Mouse (Mus musculus): ENCODE data around the gene Dnah17. TPM values are rescaled to one million over a fixed set of nuclear protein-coding genes. Genes with fewer than 3 reads are reported as not detected.

The Dnah17 gene
- total and polyA plus RNA-seq, 2 experiments from 2014 or later = 0.17 to 0.62 TPM

- Histone ChIP-seq H3K9me3 (ENCODE audit: low read length) (no peaks in the 10 kb centered on the region), H3K9ac (no peak overlapping the region), H3K27ac (ENCODE audit: low read depth, low read length) (no peak overlapping the region), H3K4me2 (ENCODE audit: low read depth) (no peak overlapping the region), H3K27me3 (ENCODE audit: insufficient read depth, low read length) (no peaks in the 10 kb centered on the region), H3K4me1 (ENCODE audit: insufficient read depth) (no peaks in the 10 kb centered on the region), H3K36me3 (ENCODE audit: insufficient read depth) (no peaks in the 10 kb centered on the region), H3K4me3 (ENCODE audit: low read depth, low read length) (no peak overlapping the region)
- ATAC-seq (no peak), DNase-seq (no peak)
- WGBS = 90% methylated on average over 14 of the region's 14 CpGs
- TF ChIP-seq CTCF (IDR thresholded peaks at IDR 0.05; ENCODE audit: low read depth) = no peak
Measured at GRCm38 (mm10) chr11:118060038-118060437, 70.4 kb downstream of the Dnah17 start.

GRCm38 (mm10) chr11:118058872-118059271 is 71.6 kb downstream of the Dnah17 start:
- H3K27ac ChIP-seq (ENCODE audit: low read depth, low read length) = no peak overlapping the region

GRCm38 (mm10) chr11:118058367-118058766 is 72.1 kb downstream of the Dnah17 start:
- no peak for ATAC-seq
- H3K9ac ChIP-seq = no peak overlapping the region
- no peak for TF ChIP-seq CTCF (IDR thresholded peaks at IDR 0.05; ENCODE audit: low read depth)

More at GRCm38 (mm10) chr11:118058872-118059271, 71.6 kb downstream of the Dnah17 start:
- Histone ChIP-seq H3K4me1 (ENCODE audit: insufficient read depth) (no peaks in the 10 kb centered on the region), H3K4me3 (ENCODE audit: low read depth, low read length) (no peak overlapping the region), H3K4me2 (ENCODE audit: low read depth) (no peak overlapping the region), H3K9me3 (ENCODE audit: low read length) (no peaks in the 10 kb centered on the region), H3K9ac (no peak overlapping the region), H3K36me3 (ENCODE audit: insufficient read depth) (no peaks in the 10 kb centered on the region), H3K27me3 (ENCODE audit: insufficient read depth, low read length) (no peaks in the 10 kb centered on the region)
- no peak for TF ChIP-seq CTCF (IDR thresholded peaks at IDR 0.05; ENCODE audit: low read depth)
- ATAC-seq (peak; percentile 27; the same call in 1 of the 2 replicates), DNase-seq (no peak)
- 61% methylated on average over 10 of the region's 10 CpGs for WGBS

GRCm38 (mm10) chr11:118050174-118050573 is 80.3 kb downstream of the Dnah17 start:
- DNase-seq = no peak
- Histone ChIP-seq H3K4me1 (ENCODE audit: insufficient read depth) (no peaks in the 10 kb centered on the region), H3K4me2 (ENCODE audit: low read depth) (no peak overlapping the region)

More at GRCm38 (mm10) chr11:118058367-118058766, 72.1 kb downstream of the Dnah17 start:
- WGBS = 73% methylated on average over 12 of the region's 12 CpGs
- Histone ChIP-seq H3K27me3 (ENCODE audit: insufficient read depth, low read length) (no peaks in the 10 kb centered on the region), H3K4me3 (ENCODE audit: low read depth, low read length) (no peak overlapping the region), H3K4me2 (ENCODE audit: low read depth) (no peak overlapping the region), H3K9me3 (ENCODE audit: low read length) (no peaks in the 10 kb centered on the region), H3K27ac (ENCODE audit: low read depth, low read length) (no peak overlapping the region), H3K36me3 (ENCODE audit: insufficient read depth) (no peaks in the 10 kb centered on the region), H3K4me1 (ENCODE audit: insufficient read depth) (no peaks in the 10 kb centered on the region)
- no peak for DNase-seq

DNA sequence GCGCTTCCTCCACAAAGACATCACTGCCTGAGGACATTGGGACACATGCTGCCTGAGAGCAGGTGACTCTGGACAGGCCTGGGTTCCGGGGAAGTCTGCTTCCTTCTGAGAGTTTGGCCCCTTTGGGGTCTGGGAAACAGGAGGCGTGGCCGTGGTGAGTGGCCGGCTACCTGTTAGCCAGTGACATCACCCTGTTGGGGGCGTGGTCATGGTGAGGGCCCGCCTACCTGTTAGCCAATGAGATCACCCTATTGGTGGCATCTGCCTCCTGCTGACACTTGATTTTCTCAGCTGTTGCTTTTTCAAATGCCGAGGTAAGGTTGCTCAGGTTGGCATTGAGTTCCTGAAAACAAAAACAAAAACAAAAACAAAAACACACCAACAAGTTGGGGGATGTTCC is 80.8 kb downstream of the Dnah17 start:
- Histone ChIP-seq H3K36me3 (ENCODE audit: insufficient read depth) (no peaks in the 10 kb centered on the region), H3K9ac (no peak overlapping the region), H3K27ac (ENCODE audit: low read depth, low read length) (no peak overlapping the region), H3K27me3 (ENCODE audit: insufficient read depth, low read length) (no peaks in the 10 kb centered on the region), H3K9me3 (ENCODE audit: low read length) (no peaks in the 10 kb centered on the region), H3K4me3 (ENCODE audit: low read depth, low read length) (no peak overlapping the region), H3K4me1 (ENCODE audit: insufficient read depth) (no peaks in the 10 kb centered on the region), H3K4me2 (ENCODE audit: low read depth) (no peak overlapping the region)
- WGBS = 30% methylated on average over 8 of the region's 8 CpGs
- DNase-seq = no peak
- no peak for ATAC-seq
- TF ChIP-seq CTCF (IDR thresholded peaks at IDR 0.05; ENCODE audit: low read depth) = no peak

More at GRCm38 (mm10) chr11:118050174-118050573, 80.3 kb downstream of the Dnah17 start:
- Histone ChIP-seq H3K4me3 (ENCODE audit: low read depth, low read length) (no peak overlapping the region), H3K36me3 (ENCODE audit: insufficient read depth) (no peaks in the 10 kb centered on the region), H3K9ac (no peak overlapping the region), H3K9me3 (ENCODE audit: low read length) (no peaks in the 10 kb centered on the region), H3K27me3 (ENCODE audit: insufficient read depth, low read length) (no peaks in the 10 kb centered on the region), H3K27ac (ENCODE audit: low read depth, low read length) (no peak overlapping the region)
- no peak for ATAC-seq
- TF ChIP-seq CTCF (IDR thresholded peaks at IDR 0.05; ENCODE audit: low read depth) = no peak
- WGBS = 86% methylated on average over 16 of the region's 16 CpGs

DNA sequence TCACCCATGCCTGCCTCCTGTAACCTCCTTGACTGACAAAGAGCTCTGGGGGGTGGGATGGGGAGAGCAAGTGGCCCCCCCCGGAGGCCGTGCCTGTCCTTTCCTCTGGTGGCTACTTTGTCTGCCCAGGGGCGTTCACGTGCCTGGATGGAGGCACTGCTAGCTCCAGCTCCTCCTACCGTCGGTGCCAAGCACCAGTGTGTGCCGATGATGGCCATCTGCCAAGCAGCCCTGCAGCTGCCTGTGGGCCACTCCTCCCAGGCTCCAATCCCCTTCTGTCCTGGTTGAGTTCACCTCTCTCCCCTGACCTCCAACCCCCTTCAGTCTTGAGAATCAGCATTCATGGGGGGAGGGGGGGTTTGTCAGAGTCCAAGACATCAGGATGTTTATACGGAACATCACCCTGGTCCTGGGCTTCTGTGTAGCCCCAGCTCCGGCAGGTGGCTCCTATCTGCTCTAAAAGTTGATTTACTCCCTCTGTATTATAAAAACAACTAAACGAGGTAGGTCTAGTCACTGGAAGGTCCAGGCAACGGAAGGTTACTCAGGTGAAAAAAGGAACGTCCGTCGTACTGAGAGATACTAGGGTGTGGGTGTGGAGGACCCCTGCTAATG is 87.0 kb downstream of the Dnah17 start:
- WGBS = 47% methylated on average over 14 of the region's 14 CpGs
- ATAC-seq (peak; percentile 76), DNase-seq (peak; percentile 71)
- Histone ChIP-seq H3K27ac (ENCODE audit: low read depth, low read length) (no peak overlapping the region; the same call in 1 of the 2 replicates), H3K36me3 (ENCODE audit: insufficient read depth) (no peaks in the 10 kb centered on the region), H3K4me2 (ENCODE audit: low read depth) (no peak overlapping the region), H3K4me1 (ENCODE audit: insufficient read depth) (0 out of 2 replicates have a peak, but pooled peaks cover 4% of the 10 kb centered on the region), H3K4me3 (ENCODE audit: low read depth, low read length) (no peak overlapping the region), H3K9ac (no peak overlapping the region), H3K9me3 (ENCODE audit: low read length) (no peaks in the 10 kb centered on the region), H3K27me3 (ENCODE audit: insufficient read depth, low read length) (no peaks in the 10 kb centered on the region)
- TF ChIP-seq CTCF (IDR thresholded peaks at IDR 0.05; ENCODE audit: low read depth) = peak; percentile 39; the same call in 1 of the 2 replicates

DNA sequence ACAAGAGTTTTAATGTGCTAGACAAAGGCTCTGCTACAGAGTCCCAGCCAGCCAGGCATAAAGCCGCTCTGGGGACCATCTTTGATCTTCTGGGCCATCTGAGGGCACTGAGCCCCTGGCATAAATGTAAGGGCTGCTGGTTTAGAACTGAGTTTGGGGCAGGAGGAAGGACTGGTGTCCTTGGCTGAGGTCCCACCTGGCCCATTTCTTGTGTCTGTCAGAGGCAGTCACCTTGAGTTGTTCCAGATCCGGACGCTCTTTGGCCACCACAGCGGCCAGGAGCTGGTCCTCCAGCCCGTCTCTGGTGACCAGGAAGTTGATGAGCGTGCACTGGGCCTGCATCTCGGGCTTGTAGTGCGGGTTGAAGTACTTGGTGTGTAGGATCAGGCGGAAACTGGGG is 87.6 kb downstream of the Dnah17 start:
- H3K4me3 ChIP-seq (ENCODE audit: low read depth, low read length) = no peak overlapping the region
- no peak for TF ChIP-seq CTCF (IDR thresholded peaks at IDR 0.05; ENCODE audit: low read depth)
- WGBS = 80% methylated on average over 9 of the region's 9 CpGs
- no peaks in the 10 kb centered on the region for H3K27me3 ChIP-seq (ENCODE audit: insufficient read depth, low read length)
- no peaks in the 10 kb centered on the region for H3K36me3 ChIP-seq (ENCODE audit: insufficient read depth)
- H3K4me1 ChIP-seq (ENCODE audit: insufficient read depth) = 0 out of 2 replicates have a peak, but pooled peaks cover 4% of the 10 kb centered on the region
- H3K4me2 ChIP-seq (ENCODE audit: low read depth) = no peak overlapping the region
- H3K27ac ChIP-seq (ENCODE audit: low read depth, low read length) = no peak overlapping the region
- no peak overlapping the region for H3K9ac ChIP-seq
- no peaks in the 10 kb centered on the region for H3K9me3 ChIP-seq (ENCODE audit: low read length)
- ATAC-seq = no peak
- no peak for DNase-seq

Data from forebrain, postnatal 0 days (tissue).